Mouse (Mus musculus) kidney, embryonic 16.5 days (tissue): ENCODE data around the gene A4galt. TPM values are rescaled to one million over a fixed set of nuclear protein-coding genes. Genes with fewer than 3 reads are reported as not detected.
A peak's percentile ranks its signal among the peaks of the same experiment; 100 is the strongest.

Experiments
- ATAC-seq: fragments of 200-750 bp; cut with Nextera tagmentation; 2 replicates; pipeline ENCODE4 v1.8.0; 2017; ENCODE audit warnings: moderate TSS enrichment; ENCODE audit not compliant: low FRiP score, low TSS enrichment
- H3K27ac ChIP-seq: fragments of 300-500 bp; sonication (generic); 2 replicates; pipeline ENCODE4 v1.5.1; 2014; ENCODE audit warnings: low read length
- H3K27me3 ChIP-seq: fragments of 300-500 bp; sonication (generic); 2 replicates; pipeline ENCODE4 v1.6.1; 2014; ENCODE audit warnings: low read length, control low read depth, mixed read lengths; ENCODE audit not compliant: insufficient read depth
- H3K36me3 ChIP-seq: fragments of 300-500 bp; sonication (generic); 2 replicates; pipeline ENCODE4 v1.6.1; 2014; ENCODE audit warnings: low read length, control low read depth, mixed read lengths; ENCODE audit not compliant: insufficient read depth
- H3K4me1 ChIP-seq: fragments of 300-500 bp; sonication (generic); 2 replicates; pipeline ENCODE4 v1.6.1; 2014; ENCODE audit warnings: low read length, control low read depth, mixed read lengths; ENCODE audit not compliant: insufficient read depth
- H3K4me2 ChIP-seq: fragments of 300-500 bp; sonication (generic); replicated peaks from 2 replicates; pipeline ENCODE4 v1.6.1; 2014; ENCODE audit warnings: low read depth, low read length
- H3K4me3 ChIP-seq: fragments of 300-500 bp; sonication (generic); 2 replicates; pipeline ENCODE4 v1.5.1; 2014; ENCODE audit warnings: mild to moderate bottlenecking, low read length
- H3K9ac ChIP-seq: fragments of 300-500 bp; sonication (generic); replicated peaks from 2 replicates; pipeline ENCODE4 v1.6.1; 2014; ENCODE audit warnings: low read length
- H3K9me3 ChIP-seq: fragments of 300-500 bp; sonication (generic); 2 replicates; pipeline ENCODE4 v1.6.1; 2016; ENCODE audit warnings: low read length, control low read depth
- WGBS: fragments of 180-500 bp; shearing (Covaris S2); extraction: QIAGEN DNeasy Blood & Tissue Kit; methylation state at CpG from one replicate; pipeline ENCODE4 v1.1.7; 2014; 5-methylcytosine and 5-hydroxymethylcytosine counted together
- polyA plus RNA-seq: library from polyadenylated mRNA; unstranded; fragments of >200 nt; fragmentation: Nextera tagmentation; extraction: Ambion mirVana; gene quantifications from 2 replicates; pipeline ENCODE4 v1.2.1, GENCODE M21; 2015

The A4galt gene
- polyA plus RNA-seq, 1 experiment from 2014 or later = 22.9 TPM

DNA sequence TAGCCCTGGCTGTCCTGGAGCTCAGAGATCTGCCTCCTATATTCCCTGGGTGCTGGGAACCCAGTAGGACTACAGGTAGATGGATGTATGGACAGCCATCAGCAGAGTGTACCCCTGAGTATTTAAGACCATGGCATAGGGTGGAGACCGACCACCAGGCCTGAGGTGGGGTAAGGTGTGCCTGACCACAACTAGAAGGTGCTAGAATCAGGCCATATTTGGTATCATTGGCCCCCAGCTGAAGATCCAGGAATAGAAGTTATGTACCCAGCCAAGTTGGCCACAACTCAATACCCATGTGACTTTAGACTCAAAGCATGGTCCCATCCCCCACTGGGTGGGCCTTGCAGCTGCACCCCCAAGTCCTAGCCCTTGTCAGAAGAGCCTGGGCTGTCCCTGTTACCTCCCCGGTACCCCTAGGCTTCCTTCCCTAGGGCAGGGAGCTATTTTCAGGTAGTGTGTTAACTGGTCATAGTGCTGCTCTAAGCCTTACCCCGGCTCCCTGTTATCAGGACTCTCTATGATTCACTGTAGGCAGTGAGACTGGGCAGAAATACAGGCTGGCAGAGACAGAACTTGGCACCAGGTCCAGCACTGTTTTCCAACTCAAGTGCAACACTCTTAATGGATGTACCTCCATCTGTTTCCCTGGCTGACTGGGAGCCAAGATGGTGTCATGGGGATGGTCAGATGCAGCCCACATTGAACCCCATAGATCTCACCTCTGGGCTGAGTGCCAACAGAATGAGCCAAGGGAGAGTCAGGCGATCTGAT lies 18.2 kb downstream of the A4galt start:
- H3K4me2 ChIP-seq = no peak overlapping the region
- ATAC-seq = no peak
- H3K27ac ChIP-seq = no peak overlapping the region

DNA sequence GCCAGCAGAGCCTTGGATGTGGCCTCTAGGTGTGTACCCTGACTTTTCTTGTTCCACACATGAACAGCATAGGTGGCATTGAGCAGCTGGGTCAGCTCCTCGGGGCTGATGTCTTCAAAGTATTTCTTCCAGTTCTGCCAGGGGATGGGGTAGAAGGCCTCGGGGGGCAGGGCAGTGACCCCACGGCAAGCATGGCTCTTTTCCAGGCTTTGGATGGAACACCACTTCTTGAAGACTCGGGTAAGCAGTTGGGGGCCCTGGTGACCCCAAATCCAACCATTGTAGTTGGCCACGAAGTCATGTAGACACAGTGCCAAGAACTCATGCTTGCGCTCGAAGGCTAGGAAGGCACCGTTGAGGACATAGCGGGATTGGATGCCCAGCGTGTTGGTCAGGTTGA lies 24.0 kb downstream of the A4galt start:
- no peaks in the 10 kb centered on the region for H3K27me3 ChIP-seq
- H3K9me3 ChIP-seq = no peaks in the 10 kb centered on the region
- peaks cover 27% of the 10 kb centered on the region for H3K4me1 ChIP-seq
- no peak overlapping the region for H3K4me2 ChIP-seq
- no peak overlapping the region for H3K9ac ChIP-seq
- no peaks in the 10 kb centered on the region for H3K36me3 ChIP-seq
- no peak overlapping the region for H3K4me3 ChIP-seq
- 93% methylated on average over 10 of the region's 10 CpGs for WGBS
- no peak overlapping the region for H3K27ac ChIP-seq
- ATAC-seq = no peak

More for the DNA sequence above, 18.2 kb downstream of the A4galt start:
- Histone ChIP-seq H3K4me1 (0 out of 2 replicates have a peak, but pooled peaks cover 4% of the 10 kb centered on the region), H3K9ac (no peak overlapping the region), H3K36me3 (no peaks in the 10 kb centered on the region), H3K9me3 (no peaks in the 10 kb centered on the region), H3K4me3 (no peak overlapping the region), H3K27me3 (no peaks in the 10 kb centered on the region)
- 84% methylated on average over 4 of the region's 4 CpGs for WGBS

- 80% methylated on average over 5 of the region's 5 CpGs for WGBS
Observed at GRCm38 (mm10) chr15:83226871-83227270, 24.7 kb downstream of the A4galt start.

GRCm38 (mm10) chr15:83226066-83226834 lies 25.3 kb downstream of the A4galt start:
- Histone ChIP-seq H3K4me2 (no peak overlapping the region), H3K27ac (no peak overlapping the region), H3K9ac (no peak overlapping the region), H3K4me3 (no peak overlapping the region), H3K27me3 (no peaks in the 10 kb centered on the region), H3K9me3 (no peaks in the 10 kb centered on the region), H3K4me1 (peaks cover 27% of the 10 kb centered on the region), H3K36me3 (no peaks in the 10 kb centered on the region)
- 86% methylated on average over 9 of the region's 9 CpGs for WGBS
- no peak for ATAC-seq

More at GRCm38 (mm10) chr15:83226871-83227270, 24.7 kb downstream of the A4galt start:
- H3K4me1 ChIP-seq = peaks cover 27% of the 10 kb centered on the region
- no peak for ATAC-seq
- H3K4me3 ChIP-seq = no peak overlapping the region
- no peak overlapping the region for H3K27ac ChIP-seq
- H3K9ac ChIP-seq = no peak overlapping the region
- no peaks in the 10 kb centered on the region for H3K36me3 ChIP-seq
- H3K9me3 ChIP-seq = no peaks in the 10 kb centered on the region
- H3K4me2 ChIP-seq = no peak overlapping the region
- H3K27me3 ChIP-seq = no peaks in the 10 kb centered on the region

- peaks cover 32% of the 10 kb centered on the region for H3K4me1 ChIP-seq
- H3K27ac ChIP-seq = peak overlapping the region; percentile 98
- no peak overlapping the region for H3K4me3 ChIP-seq
- no peak for ATAC-seq
- whole genome bisulfite sequencing = 36% methylated on average over 9 of the region's 9 CpGs
- H3K4me2 ChIP-seq = peak overlapping the region; percentile 32
- no peaks in the 10 kb centered on the region for H3K36me3 ChIP-seq
- H3K9me3 ChIP-seq = 0 out of 2 replicates have a peak, but pooled peaks cover 3% of the 10 kb centered on the region
- peak overlapping the region; percentile 39; the same call in 1 of the 2 replicates for H3K9ac ChIP-seq
- no peaks in the 10 kb centered on the region for H3K27me3 ChIP-seq
Observed at GRCm38 (mm10) chr15:83224136-83224766, 27.3 kb downstream of the A4galt start.

- H3K27ac ChIP-seq = peak overlapping the region; percentile 98
- H3K4me2 ChIP-seq = peak overlapping the region; percentile 32
- H3K4me3 ChIP-seq = no peak overlapping the region
- WGBS = 18% methylated on average over 11 of the region's 11 CpGs
- H3K27me3 ChIP-seq = no peaks in the 10 kb centered on the region
- H3K9me3 ChIP-seq = 0 out of 2 replicates have a peak, but pooled peaks cover 3% of the 10 kb centered on the region
- peak overlapping the region; percentile 39 for H3K9ac ChIP-seq
- peak; percentile 92 for ATAC-seq
- H3K4me1 ChIP-seq = peaks cover 32% of the 10 kb centered on the region
- H3K36me3 ChIP-seq = no peaks in the 10 kb centered on the region
Observed at GRCm38 (mm10) chr15:83223208-83223962, 28.2 kb downstream of the A4galt start.

DNA sequence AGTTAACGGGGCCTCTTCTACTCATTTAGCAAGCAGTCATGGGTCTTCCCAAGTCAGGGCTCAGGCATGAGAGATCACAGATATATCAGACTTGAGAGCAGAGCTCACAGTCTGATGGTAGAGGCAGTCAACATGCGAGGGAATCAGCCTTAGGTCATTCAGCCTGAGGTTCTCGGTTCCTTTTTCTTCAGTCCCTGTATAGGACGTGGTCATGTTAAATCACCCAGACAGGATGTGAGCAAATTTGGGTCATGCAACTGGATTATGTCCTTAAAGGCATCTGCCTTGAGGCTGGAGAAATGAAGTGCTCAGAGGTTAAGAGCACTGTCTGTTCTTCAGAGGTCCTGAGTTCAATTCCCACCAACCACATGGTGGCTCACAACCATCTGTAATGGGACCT lies 29.9 kb downstream of the A4galt start:
- Histone ChIP-seq H3K9me3 (0 out of 2 replicates have a peak, but pooled peaks cover 3% of the 10 kb centered on the region), H3K4me1 (peaks cover 32% of the 10 kb centered on the region), H3K27me3 (no peaks in the 10 kb centered on the region), H3K36me3 (no peaks in the 10 kb centered on the region), H3K4me3 (no peak overlapping the region), H3K27ac (no peak overlapping the region), H3K4me2 (no peak overlapping the region), H3K9ac (no peak overlapping the region)
- no peak for ATAC-seq
- WGBS = 74% methylated on average over 4 of the region's 4 CpGs

- Histone ChIP-seq H3K27me3 (no peaks in the 10 kb centered on the region), H3K4me1 (peaks cover 39% of the 10 kb centered on the region), H3K4me2 (no peak overlapping the region), H3K9me3 (0 out of 2 replicates have a peak, but pooled peaks cover 3% of the 10 kb centered on the region), H3K9ac (no peak overlapping the region), H3K4me3 (no peak overlapping the region), H3K27ac (peak overlapping the region; percentile 1; the same call in 1 of the 2 replicates), H3K36me3 (no peaks in the 10 kb centered on the region)
- WGBS = 67% methylated on average over 9 of the region's 9 CpGs
- no peak for ATAC-seq
Observed at GRCm38 (mm10) chr15:83220368-83221013, 31.1 kb downstream of the A4galt start.
